Mouse (Mus musculus): Measurements from ENCODE around the gene Tpm4. TPM values are rescaled to one million over a fixed set of nuclear protein-coding genes. Genes with fewer than 3 reads are reported as not detected.
A peak's percentile ranks its signal among the peaks of the same experiment; 100 is the strongest.

The Tpm4 gene
- polyA plus RNA-seq, 2 experiments = 49.0 to 69.2 TPM

- Histone ChIP-seq H3K4me3 (ENCODE audit: insufficient read depth in 1 of 2, low read depth in 2 of 2, low read length in 2 of 2) (no peak overlapping the region), H3K9me3 (ENCODE audit: control insufficient read depth, low read length) (no peaks in the 10 kb centered on the region), H3K9ac (replicated peaks) (no peak overlapping the region), H3K27me3 (ENCODE audit: control insufficient read depth, insufficient read depth, low read length) (peaks cover 24% of the 10 kb centered on the region), H3K4me2 (ENCODE audit: low read depth) (no peak overlapping the region), H3K4me1 (replicated peaks; ENCODE audit: control insufficient read depth in 2 of 2, insufficient read depth in 2 of 2, low read length in 1 of 2) (peaks cover 0 to 10% of the 10 kb centered on the region in 2 experiments; a peak in 2 of 4 replicates), H3K27ac (no peak overlapping the region), H3K36me3 (replicated peaks; ENCODE audit: control insufficient read depth, insufficient read depth, low read depth) (no peaks in the 10 kb centered on the region; the same call in 1 of the 2 replicates)
- TF ChIP-seq CTCF (IDR thresholded peaks at IDR 0.05; ENCODE audit: low read depth) = no peak
- TF ChIP-seq EP300 (IDR thresholded peaks at IDR 0.05; ENCODE audit: low read depth) = no peak
- WGBS (ENCODE audit: insufficient replicate concordance) = 73% methylated on average over 5 of the region's 5 CpGs
- DNase-seq (ENCODE audit: low read depth in 3 of 3, low spot score in 3 of 3) (no peak), ATAC-seq (ENCODE audit: insufficient read depth) (no peak)
Observed at GRCm38 (mm10) chr8:72138456-72138855, 3.7 kb downstream of the Tpm4 start.

DNA sequence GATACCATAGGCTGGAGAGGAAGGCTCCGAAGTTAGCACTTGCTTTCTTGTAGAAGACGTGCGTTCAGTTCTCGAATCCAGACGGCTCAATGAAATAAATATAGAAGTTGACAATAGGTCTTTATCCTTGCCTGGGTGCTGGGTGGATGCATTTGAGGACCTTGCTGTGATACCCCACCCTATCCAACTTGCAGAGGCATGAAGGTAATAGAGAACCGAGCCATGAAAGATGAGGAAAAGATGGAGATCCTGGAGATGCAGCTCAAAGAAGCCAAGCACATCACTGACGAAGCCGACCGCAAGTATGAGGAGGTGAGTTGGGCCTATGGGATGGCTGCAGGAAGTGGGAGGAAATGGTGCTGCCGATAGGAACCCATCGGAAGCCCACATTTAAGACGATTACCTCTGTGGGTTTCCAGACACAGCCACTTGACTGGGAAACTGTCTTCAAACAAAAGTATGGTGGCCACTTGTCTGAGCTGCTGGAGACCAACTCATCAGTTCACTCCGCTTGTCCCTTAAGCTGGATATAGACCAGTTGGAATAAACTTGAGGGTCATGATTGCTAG is 8.6 kb downstream of the Tpm4 start:
- 42% methylated on average over 13 of the region's 13 CpGs for WGBS (ENCODE audit: insufficient replicate concordance)
- H3K27me3 ChIP-seq (ENCODE audit: control insufficient read depth, insufficient read depth, low read length) = no peaks in the 10 kb centered on the region
- DNase-seq (ENCODE audit: low read depth in 3 of 3, low spot score in 3 of 3) (no peak), ATAC-seq (ENCODE audit: insufficient read depth) (no peak)
- H3K36me3 ChIP-seq (replicated peaks; ENCODE audit: control insufficient read depth, insufficient read depth, low read depth) = no peaks in the 10 kb centered on the region; the same call in none of the 2 replicates
- H3K4me1 ChIP-seq (replicated peaks; ENCODE audit: control insufficient read depth in 2 of 2, insufficient read depth in 2 of 2, low read length in 1 of 2) = 0 out of 4 replicates have a peak, but pooled peaks cover 0 to 1% of the 10 kb centered on the region in 2 experiments
- no peak overlapping the region for H3K4me2 ChIP-seq (ENCODE audit: low read depth)
- H3K9ac ChIP-seq (replicated peaks) = no peak overlapping the region
- no peak for TF ChIP-seq CTCF (IDR thresholded peaks at IDR 0.05; ENCODE audit: low read depth)
- no peak for TF ChIP-seq EP300 (IDR thresholded peaks at IDR 0.05; ENCODE audit: low read depth)
- H3K9me3 ChIP-seq (ENCODE audit: control insufficient read depth, low read length) = no peaks in the 10 kb centered on the region
- no peak overlapping the region for H3K4me3 ChIP-seq (ENCODE audit: insufficient read depth in 1 of 2, low read depth in 2 of 2, low read length in 2 of 2)
- no peak overlapping the region for H3K27ac ChIP-seq

DNA sequence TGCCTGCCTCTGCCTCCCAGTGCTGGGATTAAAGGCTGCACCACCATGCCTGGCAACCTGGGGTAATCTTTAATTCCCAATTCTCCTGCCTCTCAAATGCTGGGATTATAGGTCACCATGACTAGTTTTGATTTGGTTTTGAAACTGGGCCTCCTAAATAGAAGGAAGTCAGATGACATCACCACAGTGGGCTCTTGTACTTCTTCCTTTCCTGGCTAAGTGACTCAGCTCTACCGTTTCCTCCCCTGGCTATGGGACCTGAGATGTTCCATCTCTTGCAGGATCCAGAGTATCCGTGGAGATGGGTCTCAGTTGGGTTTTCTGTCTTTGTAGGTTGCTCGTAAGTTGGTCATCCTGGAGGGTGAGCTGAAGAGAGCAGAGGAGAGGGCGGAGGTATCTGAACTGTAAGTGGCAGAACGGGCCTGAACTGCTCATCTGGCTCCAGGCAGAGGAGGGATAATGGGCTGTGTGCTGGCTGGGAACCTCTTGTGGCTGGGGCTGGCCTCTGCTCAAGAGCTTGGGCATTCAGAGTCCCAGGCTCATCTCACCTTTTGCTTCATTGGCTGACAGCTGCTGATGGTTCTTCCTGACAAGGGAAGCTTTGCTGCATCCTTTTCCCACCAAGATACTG is 9.7 kb downstream of the Tpm4 start:
- Histone ChIP-seq H3K4me2 (ENCODE audit: low read depth) (no peak overlapping the region), H3K4me1 (replicated peaks; ENCODE audit: control insufficient read depth in 2 of 2, insufficient read depth in 2 of 2, low read length in 1 of 2) (0 out of 4 replicates have a peak, but pooled peaks cover 0 to 1% of the 10 kb centered on the region in 2 experiments), H3K4me3 (ENCODE audit: insufficient read depth in 1 of 2, low read depth in 2 of 2, low read length in 2 of 2) (no peak overlapping the region), H3K27me3 (ENCODE audit: control insufficient read depth, insufficient read depth, low read length) (no peaks in the 10 kb centered on the region), H3K27ac (no peak overlapping the region), H3K9ac (replicated peaks) (no peak overlapping the region), H3K36me3 (replicated peaks; ENCODE audit: control insufficient read depth, insufficient read depth, low read depth) (peaks cover 2% of the 10 kb centered on the region), H3K9me3 (ENCODE audit: control insufficient read depth, low read length) (no peaks in the 10 kb centered on the region)
- no peak for DNase-seq (ENCODE audit: low read depth in 3 of 3, low spot score in 3 of 3)
- TF ChIP-seq CTCF (IDR thresholded peaks at IDR 0.05; ENCODE audit: low read depth) = no peak
- no peak for TF ChIP-seq EP300 (IDR thresholded peaks at IDR 0.05; ENCODE audit: low read depth)
- WGBS (ENCODE audit: insufficient replicate concordance) = 44% methylated on average over 5 of the region's 5 CpGs
- ATAC-seq (ENCODE audit: insufficient read depth) = no peak

- Histone ChIP-seq H3K9me3 (ENCODE audit: control insufficient read depth, low read length) (no peaks in the 10 kb centered on the region), H3K4me1 (replicated peaks; ENCODE audit: control insufficient read depth in 2 of 2, insufficient read depth in 2 of 2, low read length in 1 of 2) (0 out of 4 replicates have a peak, but pooled peaks cover 0 to 1% of the 10 kb centered on the region in 2 experiments), H3K4me3 (ENCODE audit: insufficient read depth in 1 of 2, low read depth in 2 of 2, low read length in 2 of 2) (no peak overlapping the region), H3K9ac (replicated peaks) (no peak overlapping the region), H3K4me2 (ENCODE audit: low read depth) (no peak overlapping the region), H3K36me3 (replicated peaks; ENCODE audit: control insufficient read depth, insufficient read depth, low read depth) (peaks cover 6% of the 10 kb centered on the region), H3K27me3 (ENCODE audit: control insufficient read depth, insufficient read depth, low read length) (no peaks in the 10 kb centered on the region), H3K27ac (no peak overlapping the region)
- DNase-seq (ENCODE audit: low read depth in 3 of 3, low spot score in 3 of 3) (no peak), ATAC-seq (ENCODE audit: insufficient read depth) (no peak)
- WGBS (ENCODE audit: insufficient replicate concordance) = 64% methylated on average over 3 of the region's 3 CpGs
- TF ChIP-seq EP300 (IDR thresholded peaks at IDR 0.05; ENCODE audit: low read depth) (no peak), CTCF (IDR thresholded peaks at IDR 0.05; ENCODE audit: low read depth) (no peak)
Observed at GRCm38 (mm10) chr8:72145511-72145910, 10.7 kb downstream of the Tpm4 start.

DNA sequence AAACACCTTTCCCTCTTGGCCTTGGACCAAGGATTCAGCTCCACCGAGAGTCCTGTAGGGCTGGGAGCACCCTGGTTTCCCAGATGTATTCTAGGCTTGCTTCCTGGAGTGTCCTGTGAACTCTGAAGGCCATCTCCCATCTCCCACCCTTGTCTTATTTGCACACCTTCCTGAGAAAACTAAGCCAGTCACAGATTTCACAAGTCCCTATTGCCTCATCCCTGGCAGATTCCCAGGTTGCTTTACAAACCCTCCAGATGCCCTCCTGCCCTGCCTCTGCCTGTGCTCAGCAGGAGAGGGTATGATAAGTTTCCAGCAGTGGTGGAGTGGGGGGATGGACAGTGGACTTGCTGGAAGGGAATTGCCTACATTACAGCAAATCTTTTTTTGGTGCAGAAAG is 11.3 kb downstream of the Tpm4 start:
- H3K9me3 ChIP-seq (ENCODE audit: control insufficient read depth, low read length) = no peaks in the 10 kb centered on the region
- H3K27me3 ChIP-seq (ENCODE audit: control insufficient read depth, insufficient read depth, low read length) = no peaks in the 10 kb centered on the region
- 52% methylated on average over 1 of the region's 1 CpGs for WGBS (ENCODE audit: insufficient replicate concordance)
- H3K9ac ChIP-seq (replicated peaks) = no peak overlapping the region
- DNase-seq (ENCODE audit: low read depth in 3 of 3, low spot score in 3 of 3) (no peak), ATAC-seq (ENCODE audit: insufficient read depth) (peak; percentile 42; the same call in 1 of the 2 replicates)
- H3K4me1 ChIP-seq (replicated peaks; ENCODE audit: control insufficient read depth in 2 of 2, insufficient read depth in 2 of 2, low read length in 1 of 2) = 0 out of 4 replicates have a peak, but pooled peaks cover 0 to 1% of the 10 kb centered on the region in 2 experiments
- H3K27ac ChIP-seq = no peak overlapping the region
- TF ChIP-seq CTCF (IDR thresholded peaks at IDR 0.05; ENCODE audit: low read depth) = no peak
- TF ChIP-seq EP300 (IDR thresholded peaks at IDR 0.05; ENCODE audit: low read depth) = no peak
- peaks cover 6% of the 10 kb centered on the region for H3K36me3 ChIP-seq (replicated peaks; ENCODE audit: control insufficient read depth, insufficient read depth, low read depth)
- no peak overlapping the region for H3K4me2 ChIP-seq (ENCODE audit: low read depth)
- no peak overlapping the region for H3K4me3 ChIP-seq (ENCODE audit: insufficient read depth in 1 of 2, low read depth in 2 of 2, low read length in 2 of 2)
